33 mouse cellular contexts compared by ENCODE assay signal in genomic region chr13:93122321-93122720, GRCm38 (mm10). TPM values are rescaled to one million over a fixed set of nuclear protein-coding genes. Genes with fewer than 3 reads are reported as not detected.
"Had no signal": no experiment of that assay in that cellular context is flagged by ENCODE, and none has a peak within 500 bp of the region (broad histone marks: within the 10 kb centered on the region; RNA-seq: fewer than 3 reads in every experiment).

No protein-coding gene starts in this region.

- H3K9ac ChIP-seq: limb, embryonic 12.5 days; limb, embryonic 13.5 days; limb, embryonic 15.5 days; liver, embryonic 12.5 days; liver, embryonic 13.5 days; liver, embryonic 14.5 days; liver, embryonic 15.5 days; liver, postnatal 0 days; lung, embryonic 14.5 days; lung, embryonic 15.5 days; midbrain, embryonic 12.5 days; midbrain, embryonic 13.5 days; midbrain, embryonic 15.5 days; neural tube, embryonic 12.5 days; neural tube, embryonic 13.5 days had no signal

- H3K4me3 ChIP-seq: limb, embryonic 10.5 days; limb, embryonic 12.5 days; limb, embryonic 13.5 days; limb, embryonic 15.5 days; liver, embryonic 12.5 days; liver, embryonic 13.5 days; liver, embryonic 15.5 days; lung, embryonic 15.5 days; megakaryocyte, embryonic 14.5 days; midbrain, embryonic 10.5 days; midbrain, embryonic 12.5 days; midbrain, embryonic 13.5 days; midbrain, embryonic 15.5 days; myocyte; neural tube, embryonic 12.5 days; neural tube, embryonic 13.5 days had no signal

- H3K27me3 ChIP-seq: limb, embryonic 12.5 days; limb, embryonic 13.5 days; limb, embryonic 15.5 days; liver, embryonic 12.5 days; liver, embryonic 13.5 days; liver, embryonic 15.5 days; lung, embryonic 15.5 days; midbrain, embryonic 12.5 days; midbrain, embryonic 13.5 days; midbrain, embryonic 15.5 days; neural tube, embryonic 12.5 days; neural tube, embryonic 13.5 days had no signal

- H3K27ac ChIP-seq: limb, embryonic 10.5 days; limb, embryonic 12.5 days; limb, embryonic 13.5 days; limb, embryonic 15.5 days; liver, embryonic 12.5 days; liver, embryonic 13.5 days; liver, embryonic 14.5 days; liver, embryonic 15.5 days; lung, embryonic 15.5 days; macrophage; midbrain, embryonic 10.5 days; midbrain, embryonic 12.5 days; midbrain, embryonic 13.5 days; midbrain, embryonic 15.5 days; neural tube, embryonic 12.5 days; neural tube, embryonic 13.5 days had no signal

- H3K4me1 ChIP-seq: limb, embryonic 10.5 days; limb, embryonic 12.5 days; limb, embryonic 13.5 days; limb, embryonic 15.5 days; liver, embryonic 12.5 days; liver, embryonic 13.5 days; liver, embryonic 15.5 days; lung, embryonic 15.5 days; megakaryocyte, embryonic 14.5 days; midbrain, embryonic 10.5 days; midbrain, embryonic 12.5 days; midbrain, embryonic 13.5 days; midbrain, embryonic 15.5 days; neural tube, embryonic 12.5 days; neural tube, embryonic 13.5 days had no signal

- H3K9me3 ChIP-seq: limb, embryonic 10.5 days; limb, embryonic 12.5 days; limb, embryonic 13.5 days; limb, embryonic 15.5 days; liver, embryonic 12.5 days; liver, embryonic 13.5 days; liver, embryonic 15.5 days; lung, embryonic 15.5 days; midbrain, embryonic 10.5 days; midbrain, embryonic 12.5 days; midbrain, embryonic 13.5 days; midbrain, embryonic 15.5 days; neural tube, embryonic 12.5 days; neural tube, embryonic 13.5 days had no signal

- DNase-seq: left cerebral cortex, postnatal 4 days; liver; liver, embryonic 13.5 days; liver, postnatal 0 days; lung, adult 18-20 months; lung, adult 2 months; lung, embryonic 14.5 days; lung, postnatal 10 days; lung, postnatal 14 days; lung, postnatal 36 days; lung, postnatal 4 days; midbrain, embryonic 14.5 days had no signal

- H3K4me2 ChIP-seq: limb, embryonic 12.5 days; limb, embryonic 13.5 days; limb, embryonic 15.5 days; liver, embryonic 11.5 days; liver, embryonic 12.5 days; liver, embryonic 13.5 days; liver, embryonic 15.5 days; lung, embryonic 14.5 days; lung, embryonic 15.5 days; midbrain, embryonic 12.5 days; midbrain, embryonic 13.5 days; midbrain, embryonic 15.5 days; neural tube, embryonic 12.5 days; neural tube, embryonic 13.5 days had no signal

- H3K36me3 ChIP-seq: limb, embryonic 10.5 days; limb, embryonic 12.5 days; limb, embryonic 13.5 days; limb, embryonic 15.5 days; liver, embryonic 12.5 days; liver, embryonic 13.5 days; liver, embryonic 15.5 days; lung, embryonic 15.5 days; midbrain, embryonic 10.5 days; midbrain, embryonic 12.5 days; midbrain, embryonic 13.5 days; midbrain, embryonic 15.5 days; neural tube, embryonic 12.5 days; neural tube, embryonic 13.5 days had no signal

- ATAC-seq: liver, embryonic 12.5 days; liver, postnatal 0 days; lung, postnatal 0 days; midbrain, embryonic 13.5 days; midbrain, embryonic 15.5 days; midbrain, embryonic 16.5 days had no signal

RNA-seq across cellular contexts. Expression of gene Cmya5, which starts 22.2 kb away (rescaled TPM):
- total RNA-seq: megakaryocyte progenitor cell, adult 5-6 weeks had no signal
- polyA plus RNA-seq: liver, embryonic 12.5 days; midbrain, embryonic 12.5 days had no signal
